Mouse (Mus musculus): Measurements from ENCODE around the gene Crybg3. TPM values are rescaled to one million over a fixed set of nuclear protein-coding genes. Genes with fewer than 3 reads are reported as not detected.

Gene Crybg3
- polyA plus RNA-seq, 1 experiment from 2014 or later, result 4.6 TPM

GRCm38 (mm10) chr16:59587816-59588215 lies 13.0 kb downstream of the Crybg3 start:
- Histone ChIP-seq H3K9me3 (ENCODE audit: control insufficient read depth, low read length) (no peaks in the 10 kb centered on the region), H3K36me3 (ENCODE audit: control insufficient read depth, insufficient read depth, low read length) (no peaks in the 10 kb centered on the region), H3K27ac (ENCODE audit: low read depth, low read length) (no peak overlapping the region), H3K4me3 (ENCODE audit: low read depth, low read length) (no peak overlapping the region), H3K4me1 (replicated peaks; ENCODE audit: control insufficient read depth, insufficient read depth, low read length) (no peaks in the 10 kb centered on the region), H3K4me2 (no peak overlapping the region), H3K9ac (ENCODE audit: low read depth, low read length) (no peak overlapping the region), H3K27me3 (replicated peaks; ENCODE audit: control insufficient read depth, insufficient read depth, low read length) (no peaks in the 10 kb centered on the region)
- 60% methylated on average over 10 of the region's 10 CpGs for WGBS
- no peak for DNase-seq (ENCODE audit: low spot score)
- no peak for ATAC-seq (replicated peaks; ENCODE audit: low FRiP score)

GRCm38 (mm10) chr16:59586911-59587310 lies 13.9 kb downstream of the Crybg3 start:
- DNase-seq (ENCODE audit: low spot score) (no peak), ATAC-seq (replicated peaks; ENCODE audit: low FRiP score) (no peak)
- Histone ChIP-seq H3K9me3 (ENCODE audit: control insufficient read depth, low read length) (no peaks in the 10 kb centered on the region), H3K9ac (ENCODE audit: low read depth, low read length) (no peak overlapping the region), H3K4me3 (ENCODE audit: low read depth, low read length) (no peak overlapping the region), H3K36me3 (ENCODE audit: control insufficient read depth, insufficient read depth, low read length) (no peaks in the 10 kb centered on the region), H3K4me2 (no peak overlapping the region), H3K27me3 (replicated peaks; ENCODE audit: control insufficient read depth, insufficient read depth, low read length) (no peaks in the 10 kb centered on the region), H3K27ac (ENCODE audit: low read depth, low read length) (no peak overlapping the region), H3K4me1 (replicated peaks; ENCODE audit: control insufficient read depth, insufficient read depth, low read length) (no peaks in the 10 kb centered on the region)
- 82% methylated on average over 8 of the region's 8 CpGs for WGBS

GRCm38 (mm10) chr16:59586276-59586675 lies 14.5 kb downstream of the Crybg3 start:
- Histone ChIP-seq H3K27ac (ENCODE audit: low read depth, low read length) (no peak overlapping the region), H3K9me3 (ENCODE audit: control insufficient read depth, low read length) (no peaks in the 10 kb centered on the region), H3K9ac (ENCODE audit: low read depth, low read length) (no peak overlapping the region), H3K27me3 (replicated peaks; ENCODE audit: control insufficient read depth, insufficient read depth, low read length) (no peaks in the 10 kb centered on the region), H3K36me3 (ENCODE audit: control insufficient read depth, insufficient read depth, low read length) (no peaks in the 10 kb centered on the region), H3K4me3 (ENCODE audit: low read depth, low read length) (no peak overlapping the region), H3K4me2 (no peak overlapping the region), H3K4me1 (replicated peaks; ENCODE audit: control insufficient read depth, insufficient read depth, low read length) (no peaks in the 10 kb centered on the region)
- ATAC-seq (replicated peaks; ENCODE audit: low FRiP score) (no peak; the same call in 1 of the 2 replicates), DNase-seq (ENCODE audit: low spot score) (no peak)
- 64% methylated on average over 6 of the region's 6 CpGs for WGBS

GRCm38 (mm10) chr16:59585706-59586244 lies 15.0 kb downstream of the Crybg3 start:
- no peaks in the 10 kb centered on the region for H3K4me1 ChIP-seq (replicated peaks; ENCODE audit: control insufficient read depth, insufficient read depth, low read length)
- no peak overlapping the region for H3K4me2 ChIP-seq
- H3K9me3 ChIP-seq (ENCODE audit: control insufficient read depth, low read length), result no peaks in the 10 kb centered on the region
- H3K27me3 ChIP-seq (replicated peaks; ENCODE audit: control insufficient read depth, insufficient read depth, low read length), result no peaks in the 10 kb centered on the region
- H3K4me3 ChIP-seq (ENCODE audit: low read depth, low read length), result no peak overlapping the region
- DNase-seq (ENCODE audit: low spot score), result no peak
- no peak overlapping the region for H3K27ac ChIP-seq (ENCODE audit: low read depth, low read length)
- WGBS, result 77% methylated on average over 4 of the region's 4 CpGs
- no peak overlapping the region for H3K9ac ChIP-seq (ENCODE audit: low read depth, low read length)
- ATAC-seq (replicated peaks; ENCODE audit: low FRiP score), result no peak
- no peaks in the 10 kb centered on the region for H3K36me3 ChIP-seq (ENCODE audit: control insufficient read depth, insufficient read depth, low read length)

GRCm38 (mm10) chr16:59583515-59583914 lies 17.3 kb downstream of the Crybg3 start:
- ATAC-seq (replicated peaks; ENCODE audit: low FRiP score) (no peak; the same call in 1 of the 2 replicates), DNase-seq (ENCODE audit: low spot score) (no peak)
- H3K4me2 ChIP-seq, result no peak overlapping the region
- no peak overlapping the region for H3K4me3 ChIP-seq (ENCODE audit: low read depth, low read length)
- no peak overlapping the region for H3K9ac ChIP-seq (ENCODE audit: low read depth, low read length)
- H3K36me3 ChIP-seq (ENCODE audit: control insufficient read depth, insufficient read depth, low read length), result no peaks in the 10 kb centered on the region
- no peaks in the 10 kb centered on the region for H3K27me3 ChIP-seq (replicated peaks; ENCODE audit: control insufficient read depth, insufficient read depth, low read length)
- no peaks in the 10 kb centered on the region for H3K4me1 ChIP-seq (replicated peaks; ENCODE audit: control insufficient read depth, insufficient read depth, low read length)
- no peak overlapping the region for H3K27ac ChIP-seq (ENCODE audit: low read depth, low read length)
- H3K9me3 ChIP-seq (ENCODE audit: control insufficient read depth, low read length), result no peaks in the 10 kb centered on the region
- 63% methylated on average over 5 of the region's 5 CpGs for WGBS

- Histone ChIP-seq H3K27me3 (replicated peaks; ENCODE audit: control insufficient read depth, insufficient read depth, low read length) (no peaks in the 10 kb centered on the region), H3K9me3 (ENCODE audit: control insufficient read depth, low read length) (no peaks in the 10 kb centered on the region), H3K27ac (ENCODE audit: low read depth, low read length) (no peak overlapping the region), H3K4me2 (no peak overlapping the region), H3K36me3 (ENCODE audit: control insufficient read depth, insufficient read depth, low read length) (no peaks in the 10 kb centered on the region), H3K4me1 (replicated peaks; ENCODE audit: control insufficient read depth, insufficient read depth, low read length) (no peaks in the 10 kb centered on the region), H3K9ac (ENCODE audit: low read depth, low read length) (no peak overlapping the region), H3K4me3 (ENCODE audit: low read depth, low read length) (no peak overlapping the region)
- no peak for DNase-seq (ENCODE audit: low spot score)
- no peak for ATAC-seq (replicated peaks; ENCODE audit: low FRiP score)
- 66% methylated on average over 8 of the region's 8 CpGs for WGBS
These were observed 21.5 kb downstream of the Crybg3 start for GRCm38 (mm10) chr16:59579237-59579636.

GRCm38 (mm10) chr16:59573961-59574360 lies 26.8 kb downstream of the Crybg3 start:
- Histone ChIP-seq H3K27ac (ENCODE audit: low read depth, low read length) (no peak overlapping the region), H3K9me3 (ENCODE audit: control insufficient read depth, low read length) (no peaks in the 10 kb centered on the region), H3K4me2 (no peak overlapping the region), H3K27me3 (replicated peaks; ENCODE audit: control insufficient read depth, insufficient read depth, low read length) (no peaks in the 10 kb centered on the region), H3K36me3 (ENCODE audit: control insufficient read depth, insufficient read depth, low read length) (no peaks in the 10 kb centered on the region), H3K4me1 (replicated peaks; ENCODE audit: control insufficient read depth, insufficient read depth, low read length) (no peaks in the 10 kb centered on the region), H3K9ac (ENCODE audit: low read depth, low read length) (no peak overlapping the region), H3K4me3 (ENCODE audit: low read depth, low read length) (no peak overlapping the region)
- DNase-seq (ENCODE audit: low spot score), result no peak
- 87% methylated on average over 11 of the region's 11 CpGs for WGBS
- no peak for ATAC-seq (replicated peaks; ENCODE audit: low FRiP score)

GRCm38 (mm10) chr16:59572685-59573084 lies 28.1 kb downstream of the Crybg3 start:
- Histone ChIP-seq H3K4me2 (no peak overlapping the region), H3K9ac (ENCODE audit: low read depth, low read length) (no peak overlapping the region), H3K27me3 (replicated peaks; ENCODE audit: control insufficient read depth, insufficient read depth, low read length) (no peaks in the 10 kb centered on the region), H3K9me3 (ENCODE audit: control insufficient read depth, low read length) (no peaks in the 10 kb centered on the region), H3K4me3 (ENCODE audit: low read depth, low read length) (no peak overlapping the region), H3K36me3 (ENCODE audit: control insufficient read depth, insufficient read depth, low read length) (no peaks in the 10 kb centered on the region), H3K27ac (ENCODE audit: low read depth, low read length) (no peak overlapping the region), H3K4me1 (replicated peaks; ENCODE audit: control insufficient read depth, insufficient read depth, low read length) (no peaks in the 10 kb centered on the region)
- 78% methylated on average over 3 of the region's 3 CpGs for WGBS
- ATAC-seq (replicated peaks; ENCODE audit: low FRiP score) (no peak), DNase-seq (ENCODE audit: low spot score) (no peak)

GRCm38 (mm10) chr16:59570807-59571206 lies 30.0 kb downstream of the Crybg3 start:
- no peak for ATAC-seq (replicated peaks; ENCODE audit: low FRiP score)
- H3K4me1 ChIP-seq (replicated peaks; ENCODE audit: control insufficient read depth, insufficient read depth, low read length), result no peaks in the 10 kb centered on the region

More at GRCm38 (mm10) chr16:59570807-59571206, 30.0 kb downstream of the Crybg3 start:
- no peaks in the 10 kb centered on the region for H3K9me3 ChIP-seq (ENCODE audit: control insufficient read depth, low read length)
- no peak overlapping the region for H3K4me2 ChIP-seq
- H3K27me3 ChIP-seq (replicated peaks; ENCODE audit: control insufficient read depth, insufficient read depth, low read length), result no peaks in the 10 kb centered on the region
- H3K9ac ChIP-seq (ENCODE audit: low read depth, low read length), result no peak overlapping the region
- no peak overlapping the region for H3K4me3 ChIP-seq (ENCODE audit: low read depth, low read length)
- H3K36me3 ChIP-seq (ENCODE audit: control insufficient read depth, insufficient read depth, low read length), result no peaks in the 10 kb centered on the region
- H3K27ac ChIP-seq (ENCODE audit: low read depth, low read length), result no peak overlapping the region
- 90% methylated on average over 8 of the region's 8 CpGs for WGBS
- no peak for DNase-seq (ENCODE audit: low spot score)

Data from liver, embryonic 11.5 days (tissue).